Mouse (Mus musculus) hindbrain, embryonic 16.5 days (tissue): Measurements from ENCODE around the gene Mad2l1bp. TPM values are rescaled to one million over a fixed set of nuclear protein-coding genes. Genes with fewer than 3 reads are reported as not detected.
A peak's percentile ranks its signal among the peaks of the same experiment; 100 is the strongest.

Source experiments
- ATAC-seq: fragments of 200-750 bp; cut with Nextera tagmentation; 2 replicates; pipeline ENCODE4 v1.8.0; 2017; ENCODE audit warnings: moderate TSS enrichment, moderate library complexity
- H3K27ac ChIP-seq: fragments of 300-500 bp; sonication (generic); 2 replicates; pipeline ENCODE4 v1.5.1; 2014; ENCODE audit warnings: low read depth, mild to moderate bottlenecking, control low read depth, low read length, moderate library complexity
- H3K27me3 ChIP-seq: fragments of 300-500 bp; sonication (generic); replicated peaks from 2 replicates; pipeline ENCODE4 v1.6.1; 2014; ENCODE audit warnings: low read length; ENCODE audit not compliant: control insufficient read depth, insufficient read depth
- H3K36me3 ChIP-seq: fragments of 300-500 bp; sonication (generic); 2 replicates; pipeline ENCODE4 v1.6.1; 2014; ENCODE audit warnings: mild to moderate bottlenecking, low read length, moderate library complexity, mixed read lengths; ENCODE audit not compliant: control insufficient read depth, insufficient read depth
- H3K4me1 ChIP-seq: fragments of 300-500 bp; sonication (generic); 2 replicates; pipeline ENCODE4 v1.6.1; 2014; ENCODE audit warnings: low read depth, low read length; ENCODE audit not compliant: control insufficient read depth, insufficient read depth
- H3K4me2 ChIP-seq: fragments of 300-500 bp; sonication (generic); 2 replicates; pipeline ENCODE4 v1.6.1; 2014; ENCODE audit warnings: mild to moderate bottlenecking, low read length, control low read depth, moderate library complexity
- H3K4me3 ChIP-seq: fragments of 300-500 bp; sonication (generic); 2 replicates; pipeline ENCODE4 v1.5.1; 2014; ENCODE audit warnings: mild to moderate bottlenecking, low read length, control low read depth, moderate library complexity
- H3K9ac ChIP-seq: fragments of 300-500 bp; sonication (generic); 2 replicates; pipeline ENCODE4 v1.6.1; 2014; ENCODE audit warnings: low read depth, mild to moderate bottlenecking, control low read depth, low read length, moderate library complexity
- H3K9me3 ChIP-seq: fragments of 300-500 bp; sonication (generic); 2 replicates; pipeline ENCODE4 v1.6.1; 2014; ENCODE audit warnings: mild to moderate bottlenecking, low read length, moderate library complexity; ENCODE audit not compliant: control insufficient read depth
- WGBS: fragments of 180-500 bp; shearing (Covaris S2); extraction: QIAGEN DNeasy Blood & Tissue Kit; methylation state at CpG from one replicate; pipeline ENCODE4 v1.1.7; 2014; 5-methylcytosine and 5-hydroxymethylcytosine counted together
- polyA plus RNA-seq: library from polyadenylated mRNA; unstranded; fragments of >200 nt; fragmentation: Nextera tagmentation; extraction: Ambion mirVana; gene quantifications from 2 replicates; pipeline ENCODE4 v1.2.1, GENCODE M21; 2015

Mad2l1bp gene
- polyA plus RNA-seq, 1 experiment from 2014 or later: 22.1 TPM

- Histone ChIP-seq H3K4me3 (no peak overlapping the region), H3K27ac (no peak overlapping the region)
These were observed 21.2 kb downstream of the Mad2l1bp start for GRCm38 (mm10) chr17:46132058-46132718.

GRCm38 (mm10) chr17:46129741-46130498 is 23.4 kb downstream of the Mad2l1bp start:
- Histone ChIP-seq H3K27ac (no peak overlapping the region), H3K4me1 (no peaks in the 10 kb centered on the region), H3K4me3 (no peak overlapping the region), H3K27me3 (no peaks in the 10 kb centered on the region), H3K4me2 (no peak overlapping the region), H3K9me3 (no peaks in the 10 kb centered on the region), H3K36me3 (peaks cover 37% of the 10 kb centered on the region), H3K9ac (no peak overlapping the region)
- 77% methylated on average over 13 of the region's 13 CpGs for WGBS
- ATAC-seq: no peak; the same call in 1 of the 2 replicates

More at GRCm38 (mm10) chr17:46132058-46132718, 21.2 kb downstream of the Mad2l1bp start:
- H3K9me3 ChIP-seq: no peaks in the 10 kb centered on the region
- no peaks in the 10 kb centered on the region for H3K27me3 ChIP-seq
- H3K4me1 ChIP-seq: no peaks in the 10 kb centered on the region
- ATAC-seq: peak; percentile 51
- no peak overlapping the region for H3K4me2 ChIP-seq
- H3K9ac ChIP-seq: no peak overlapping the region
- WGBS: 12% methylated on average over 12 of the region's 12 CpGs
- H3K36me3 ChIP-seq: peaks cover 18% of the 10 kb centered on the region

- WGBS: 75% methylated on average over 6 of the region's 6 CpGs
- Histone ChIP-seq H3K9ac (no peak overlapping the region), H3K4me1 (no peaks in the 10 kb centered on the region), H3K36me3 (peaks cover 53% of the 10 kb centered on the region), H3K27ac (no peak overlapping the region), H3K4me3 (no peak overlapping the region), H3K9me3 (no peaks in the 10 kb centered on the region), H3K27me3 (no peaks in the 10 kb centered on the region), H3K4me2 (no peak overlapping the region)
- ATAC-seq: no peak
These were observed 25.4 kb downstream of the Mad2l1bp start for GRCm38 (mm10) chr17:46127814-46128493.

DNA sequence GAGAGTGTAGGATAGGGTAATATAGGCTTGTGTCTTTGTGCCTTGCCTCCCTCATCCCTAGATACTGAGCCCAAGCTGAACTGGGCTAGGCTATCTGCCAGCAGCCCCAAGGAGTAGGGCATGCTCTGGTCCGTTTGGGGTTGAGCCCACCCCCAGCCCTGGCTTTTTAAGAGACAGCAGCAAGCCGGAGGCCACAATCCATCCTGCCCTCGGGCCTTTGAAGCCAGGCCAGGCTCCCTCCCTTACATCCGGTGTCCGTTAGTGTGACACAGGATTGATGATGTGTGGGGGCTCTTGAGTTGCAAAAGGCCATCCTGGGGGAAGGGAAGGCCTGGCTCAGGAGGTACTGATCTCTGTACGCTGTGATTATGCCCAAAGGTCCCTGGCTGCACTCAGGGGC is 26.7 kb downstream of the Mad2l1bp start:
- H3K27ac ChIP-seq: no peak overlapping the region
- H3K27me3 ChIP-seq: no peaks in the 10 kb centered on the region
- peaks cover 58% of the 10 kb centered on the region for H3K36me3 ChIP-seq
- no peaks in the 10 kb centered on the region for H3K9me3 ChIP-seq
- ATAC-seq: no peak
- no peak overlapping the region for H3K9ac ChIP-seq
- no peaks in the 10 kb centered on the region for H3K4me1 ChIP-seq
- H3K4me3 ChIP-seq: no peak overlapping the region
- 82% methylated on average over 6 of the region's 6 CpGs for WGBS
- H3K4me2 ChIP-seq: no peak overlapping the region

DNA sequence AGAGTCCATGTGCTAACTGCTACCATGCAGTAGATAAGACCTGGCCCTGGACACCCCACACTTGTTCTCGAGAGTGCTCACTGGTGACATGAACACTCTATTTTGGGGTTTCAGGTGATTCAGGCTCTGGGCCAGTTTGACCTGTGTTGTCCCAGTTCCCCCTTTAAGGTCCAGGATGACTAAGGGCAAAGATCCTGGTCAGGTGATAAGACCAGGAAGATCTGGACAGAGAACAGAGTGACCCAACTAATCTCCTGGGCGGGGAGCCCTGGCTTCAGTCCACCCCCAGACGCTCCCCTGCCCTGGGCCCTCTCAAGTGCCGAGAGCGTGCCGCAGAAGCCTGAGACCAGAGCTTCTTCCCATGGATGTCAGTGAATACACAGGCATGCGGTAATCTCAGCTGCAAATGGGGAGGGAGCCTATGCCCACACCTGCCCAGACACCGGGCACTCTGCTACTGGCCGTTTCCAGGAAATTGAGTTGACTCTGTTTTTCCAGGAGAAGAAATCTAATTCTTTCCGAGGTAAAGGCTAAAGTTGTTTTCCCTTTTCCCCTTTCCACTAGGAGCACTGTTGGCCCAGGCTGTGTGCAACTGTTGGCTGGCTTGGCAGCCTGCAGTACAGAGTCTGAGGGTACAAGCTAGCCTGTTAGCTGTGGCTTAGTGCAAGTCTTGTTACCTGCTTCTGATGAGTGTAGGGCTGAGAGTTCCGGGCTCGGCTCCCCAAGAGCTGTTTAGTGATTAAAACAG is 29.2 kb downstream of the Mad2l1bp start:
- H3K4me1 ChIP-seq: no peaks in the 10 kb centered on the region
- ATAC-seq: no peak

DNA sequence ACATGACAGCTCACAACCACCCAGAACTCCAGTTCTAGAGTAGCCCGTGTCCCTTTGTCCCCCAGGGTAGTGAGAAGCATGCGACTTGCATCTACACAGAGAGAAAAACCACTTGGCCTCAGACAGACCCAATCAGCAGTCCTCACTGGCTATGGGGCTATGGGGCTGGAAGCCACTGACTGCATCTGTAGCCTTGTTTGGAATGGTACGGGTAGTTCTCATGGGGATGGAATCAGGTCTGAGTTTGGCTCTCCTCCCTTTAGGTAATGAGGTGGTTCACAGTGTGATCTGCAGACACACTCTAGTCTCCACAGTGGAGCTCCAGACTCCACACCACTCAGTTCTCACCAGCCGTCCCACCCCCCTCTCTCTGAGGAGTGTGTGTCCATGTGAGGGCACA is 30.1 kb downstream of the Mad2l1bp start:
- no peak overlapping the region for H3K9ac ChIP-seq
- 94% methylated on average over 4 of the region's 4 CpGs for WGBS
- no peaks in the 10 kb centered on the region for H3K9me3 ChIP-seq
- H3K4me3 ChIP-seq: no peak overlapping the region
- peaks cover 57% of the 10 kb centered on the region for H3K36me3 ChIP-seq
- no peak for ATAC-seq
- no peak overlapping the region for H3K4me2 ChIP-seq
- H3K4me1 ChIP-seq: no peaks in the 10 kb centered on the region
- no peak overlapping the region for H3K27ac ChIP-seq
- no peaks in the 10 kb centered on the region for H3K27me3 ChIP-seq

More for the DNA sequence above, 29.2 kb downstream of the Mad2l1bp start:
- Histone ChIP-seq H3K27ac (no peak overlapping the region), H3K9ac (no peak overlapping the region), H3K4me3 (no peak overlapping the region), H3K36me3 (peaks cover 65% of the 10 kb centered on the region), H3K4me2 (no peak overlapping the region), H3K27me3 (no peaks in the 10 kb centered on the region), H3K9me3 (no peaks in the 10 kb centered on the region)
- WGBS: 92% methylated on average over 12 of the region's 12 CpGs

DNA sequence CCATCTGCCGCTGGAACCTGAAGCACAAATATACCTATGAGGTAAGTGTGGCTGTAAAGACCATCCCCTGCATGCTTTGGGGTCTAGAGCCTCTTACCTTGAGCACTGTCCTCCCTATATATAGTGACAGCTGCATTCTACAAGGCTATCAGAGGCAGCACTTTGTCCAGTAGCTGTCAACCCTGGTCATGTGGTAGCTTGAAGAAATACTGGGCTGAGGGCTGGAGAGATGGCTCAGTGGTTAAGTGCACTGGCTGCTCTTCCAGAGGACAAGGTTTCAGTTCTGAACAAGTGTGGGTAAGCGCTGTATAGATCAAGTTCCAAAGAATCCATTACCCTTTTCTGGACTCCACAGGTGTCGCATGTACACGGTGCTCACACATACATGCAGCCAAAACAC is 30.6 kb downstream of the Mad2l1bp start:
- Histone ChIP-seq H3K36me3 (peaks cover 52% of the 10 kb centered on the region), H3K4me1 (no peaks in the 10 kb centered on the region), H3K9ac (no peak overlapping the region), H3K27me3 (no peaks in the 10 kb centered on the region), H3K27ac (no peak overlapping the region), H3K4me2 (no peak overlapping the region), H3K4me3 (no peak overlapping the region), H3K9me3 (no peaks in the 10 kb centered on the region)
- WGBS: 94% methylated on average over 4 of the region's 4 CpGs
- ATAC-seq: no peak

DNA sequence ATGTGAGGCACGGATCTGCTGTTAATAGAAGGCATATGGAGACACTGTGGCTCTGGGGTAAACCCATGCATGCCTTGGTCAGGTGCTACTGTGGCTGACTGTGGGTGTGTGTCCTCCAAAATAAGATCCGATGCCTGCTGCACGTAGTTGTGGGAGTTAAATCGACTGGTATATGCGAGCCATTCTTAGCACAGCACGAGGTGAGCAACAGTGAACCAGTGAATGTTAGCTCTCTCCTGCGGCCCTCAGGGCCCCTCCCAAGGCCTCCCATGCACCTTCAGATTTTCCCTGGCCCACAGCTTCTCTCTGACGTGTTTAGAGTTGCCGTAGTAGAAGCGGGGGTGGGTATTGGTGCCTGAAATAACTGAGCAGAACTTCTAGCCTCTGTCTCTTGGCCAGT is 33.7 kb downstream of the Mad2l1bp start:
- Histone ChIP-seq H3K4me1 (no peaks in the 10 kb centered on the region), H3K36me3 (peaks cover 28% of the 10 kb centered on the region), H3K9me3 (no peaks in the 10 kb centered on the region), H3K27me3 (no peaks in the 10 kb centered on the region), H3K4me3 (no peak overlapping the region), H3K27ac (no peak overlapping the region), H3K9ac (no peak overlapping the region), H3K4me2 (no peak overlapping the region)
- WGBS: 89% methylated on average over 10 of the region's 10 CpGs
- ATAC-seq: no peak
